Mouse (Mus musculus): ENCODE data around the gene Zfp804a. TPM values are rescaled to one million over a fixed set of nuclear protein-coding genes. Genes with fewer than 3 reads are reported as not detected.

The Zfp804a gene
- polyA plus RNA-seq (2017; shearing (Covaris generic)): not detected

GRCm38 (mm10) chr2:82053185-82053891 is at the start of gene Zfp804a:
TSS of gene Zfp804a (plus strand) at chr2:82053222.
- ATAC-seq: no peak

- no peak for ATAC-seq
These were observed 1.4 kb upstream of the Zfp804a start for GRCm38 (mm10) chr2:82051635-82052034.

GRCm38 (mm10) chr2:82052338-82053184 is 461 bp upstream of the Zfp804a start:
- no peak for ATAC-seq

GRCm38 (mm10) chr2:82054446-82054845 is 1.4 kb downstream of the Zfp804a start:
- no peak for ATAC-seq

GRCm38 (mm10) chr2:82064671-82065070 is 11.6 kb downstream of the Zfp804a start:
- no peak for ATAC-seq

GRCm38 (mm10) chr2:82067912-82068311 is 14.9 kb downstream of the Zfp804a start:
- ATAC-seq: no peak

- no peak for ATAC-seq
These were observed 16.1 kb downstream of the Zfp804a start for GRCm38 (mm10) chr2:82069172-82069571.

GRCm38 (mm10) chr2:82076883-82077282 is 23.9 kb downstream of the Zfp804a start:
- no peak for ATAC-seq

GRCm38 (mm10) chr2:82078287-82078994 is 25.4 kb downstream of the Zfp804a start:
- no peak for ATAC-seq

GRCm38 (mm10) chr2:82080678-82081077 is 27.7 kb downstream of the Zfp804a start:
- ATAC-seq: no peak

GRCm38 (mm10) chr2:82113148-82113547 is 60.1 kb downstream of the Zfp804a start:
- no peak for ATAC-seq

GRCm38 (mm10) chr2:82113650-82114049 is 60.6 kb downstream of the Zfp804a start:
- no peak for ATAC-seq

- no peak for ATAC-seq
These were observed 66.6 kb downstream of the Zfp804a start for GRCm38 (mm10) chr2:82119577-82119976.

- no peak for ATAC-seq
These were observed 125.7 kb downstream of the Zfp804a start for GRCm38 (mm10) chr2:82178693-82179092.

- no peak for ATAC-seq
These were observed 128.0 kb downstream of the Zfp804a start for GRCm38 (mm10) chr2:82181010-82181409.

- no peak for ATAC-seq
These were observed 146.9 kb downstream of the Zfp804a start for GRCm38 (mm10) chr2:82199901-82200300.

GRCm38 (mm10) chr2:82200616-82201015 is 147.6 kb downstream of the Zfp804a start:
- ATAC-seq: no peak

- ATAC-seq: no peak
These were observed 157.6 kb downstream of the Zfp804a start for GRCm38 (mm10) chr2:82210605-82211004.

GRCm38 (mm10) chr2:82211972-82212371 is 158.9 kb downstream of the Zfp804a start:
- no peak for ATAC-seq

GRCm38 (mm10) chr2:82217873-82218272 is 164.9 kb downstream of the Zfp804a start:
- ATAC-seq: no peak

- ATAC-seq: no peak
These were observed 193.0 kb downstream of the Zfp804a start for GRCm38 (mm10) chr2:82246020-82246419.

- no peak for ATAC-seq
These were observed 194.0 kb downstream of the Zfp804a start for GRCm38 (mm10) chr2:82246902-82247522.

GRCm38 (mm10) chr2:82253382-82253781 is 200.4 kb downstream of the Zfp804a start:
- ATAC-seq: no peak
